In the genomic region with DNA sequence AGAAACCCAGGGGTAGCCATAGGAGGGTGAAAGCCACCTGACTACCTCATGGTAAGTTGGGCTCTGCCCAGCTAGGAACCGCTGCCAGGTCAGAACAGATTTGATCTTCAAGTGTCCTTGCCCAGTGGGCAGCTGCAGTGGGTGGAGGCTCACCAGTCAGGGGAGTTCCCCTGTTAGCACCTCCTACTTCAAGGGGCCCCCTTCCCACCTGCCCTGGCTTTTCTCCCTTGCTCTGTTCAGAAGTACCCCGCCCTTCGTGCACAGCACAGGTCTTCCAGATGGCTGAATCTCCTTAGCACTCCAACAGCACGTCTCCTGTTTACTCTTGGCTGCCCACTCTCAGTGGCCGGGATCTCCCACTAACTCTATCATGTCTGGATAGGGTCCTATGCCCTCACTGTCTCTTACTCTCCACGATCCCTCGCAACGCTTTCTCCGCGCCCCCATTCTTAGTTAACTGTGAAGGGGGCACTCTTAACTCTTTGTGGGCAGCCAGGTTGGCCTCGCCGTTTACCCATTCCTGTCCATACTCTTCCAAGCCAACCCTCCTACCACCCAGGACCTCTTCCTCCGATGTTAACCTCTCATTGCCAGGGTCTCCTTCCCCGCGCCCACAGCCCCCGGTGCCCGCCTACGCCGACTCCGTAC, we compare ENCODE assay signal across 8 mouse cellular contexts. TPM values are rescaled to one million over a fixed set of nuclear protein-coding genes. Genes with fewer than 3 reads are reported as not detected.
DNase-seq lines count a peak whose midpoint lies in the region; ATAC-seq and TF ChIP-seq lines count a peak whose summit lies in the region.

No protein-coding gene starts in this region.

- H3K36me3 ChIP-seq in forebrain, embryonic 15.5 days: no peaks in the 10 kb centered on the region
- no peaks in the 10 kb centered on the region for H3K36me3 ChIP-seq in hindbrain, embryonic 10.5 days
- H3K36me3 ChIP-seq in macrophage (ENCODE audit: inconsistent target): no peaks in the 10 kb centered on the region

- H3K9me3 ChIP-seq in forebrain, embryonic 15.5 days: no peaks in the 10 kb centered on the region
- H3K9me3 ChIP-seq in hindbrain, embryonic 10.5 days: no peaks in the 10 kb centered on the region

- H3K4me1 ChIP-seq in forebrain, embryonic 15.5 days: peaks cover 28% of the 10 kb centered on the region
- H3K4me1 ChIP-seq in hindbrain, embryonic 10.5 days (replicated peaks): peaks cover 37% of the 10 kb centered on the region

- peak overlapping the region; percentile 86 for H3K4me3 ChIP-seq in forebrain, embryonic 15.5 days
- H3K4me3 ChIP-seq in hindbrain, embryonic 10.5 days: peak overlapping the region; percentile 80
- H3K4me3 ChIP-seq in left cerebral cortex, adult 2 months: peak overlapping the region; percentile 83
- peak overlapping the region; percentile 44 for H3K4me3 ChIP-seq in macrophage (ENCODE audit: inconsistent target)

- no peaks in the 10 kb centered on the region for H3K79me2 ChIP-seq in macrophage (ENCODE audit: inconsistent target)

- under 1% methylated on average over 20 of the region's 20 CpGs for WGBS in forebrain, embryonic 15.5 days
- WGBS in hindbrain, embryonic 10.5 days: 2% methylated on average over 20 of the region's 20 CpGs
- 4% methylated on average over 20 of the region's 20 CpGs for WGBS in macrophage (ENCODE audit: missing documents)

- H3K9ac ChIP-seq in forebrain, embryonic 15.5 days (replicated peaks): peak overlapping the region; percentile 64

- no peaks in the 10 kb centered on the region for H3K27me3 ChIP-seq in Patski
- H3K27me3 ChIP-seq in forebrain, embryonic 15.5 days: no peaks in the 10 kb centered on the region
- H3K27me3 ChIP-seq in hindbrain, embryonic 10.5 days (ENCODE audit: insufficient read depth, poor library complexity, severe bottlenecking): peaks cover 29% of the 10 kb centered on the region

- no peak for TF ChIP-seq CTCF in Patski (IDR thresholded peaks at IDR 0.05)
- no peak for TF ChIP-seq CTCF in left cerebral cortex, adult 2 months (IDR thresholded peaks at IDR 0.05)

- peak; percentile 13 for ATAC-seq in Patski
- ATAC-seq in forebrain, embryonic 15.5 days (replicated peaks): peak; percentile 9
- no peak for ATAC-seq in activated CD4-positive, CD25-positive, alpha-beta regulatory T cell, adult 4 months

- intact Hi-C loops in left cerebral cortex, adult 2 months (cut with DNase I): loop anchor here (2.0 to 10.0 kb wide), 4 partner anchors 50 to 214 kb away; partner anchors contain the start of genes Col1a1, Ppp1r9b and Sgca

- in situ Hi-C loops in Patski (cut with MboI; ENCODE audit: low pct_unique_long_range_greater_than_20kb): loop anchor here (5.0 to 10.0 kb wide), 3 partner anchors 63 to 214 kb away; partner anchors contain the start of gene Sgca

- CTCF ChIA-PET in Patski (lab: Charles Lee): interaction anchor here (1.0 to 2.0 kb wide), 5 partner anchors 13 to 63 kb away, joined by 3 to 8 read pairs (median 4); no protein-coding TSS in a partner anchor

- peak; percentile 12 for DNase-seq in Patski (ENCODE audit: low read depth, low spot score)
- DNase-seq in cerebellum, adult 11 months: peak; percentile 85
- DNase-seq in hindbrain, embryonic 10.5 days (ENCODE audit: low spot score): peak; percentile 22
- DNase-seq in left cerebral cortex, adult 2 months (ENCODE audit: extremely low spot score in 1 of 2, low spot score in 2 of 2): peak in 1 of 2 experiments; percentile 42
- DNase-seq in right cerebral cortex, postnatal 14 days: peak; percentile 35

- peak overlapping the region; percentile 91 for H3K4me2 ChIP-seq in forebrain, embryonic 15.5 days (replicated peaks)

- peak overlapping the region; percentile 79 for H3K27ac ChIP-seq in forebrain, embryonic 15.5 days (replicated peaks)
- peak overlapping the region; percentile 84 for H3K27ac ChIP-seq in hindbrain, embryonic 10.5 days
- H3K27ac ChIP-seq in left cerebral cortex, adult 2 months: peak overlapping the region; percentile 91
- no peak overlapping the region for H3K27ac ChIP-seq in macrophage

- POLR2A ChIA-PET in Patski (lab: Charles Lee): interaction anchor here (0.9 to 1.3 kb wide), 3 partner anchors 31 to 51 kb away, joined by 4 to 6 read pairs (median 4); partner anchors contain the start of genes Ppp1r9b and Samd14

RNA-seq across cellular contexts. Expression of gene Pdk2, which starts 0.5 kb away (rescaled TPM):
- 61.5 TPM for polyA plus RNA-seq in Patski (2021)
- 26.4 and 27.3 TPM in 2 replicates for polyA plus RNA-seq in forebrain, embryonic 15.5 days (2015; fragmentation: Nextera tagmentation; extraction: Ambion mirVana)
- polyA plus RNA-seq in hindbrain, embryonic 10.5 days (2016; fragmentation: Nextera tagmentation; extraction: Ambion mirVana): 10.7 and 15.2 TPM in 2 replicates
- 100 to 1,000 TPM; 109 to 112 TPM for total RNA-seq in left cerebral cortex, adult 2 months (2021)
- total RNA-seq in macrophage (2018; cell fraction: chromatin; rRNA removed): 10 to 100 TPM in 1 of 26 experiments, 1 to 10 TPM in 14, under 1 TPM in 6, not detected in 5; 0.30 to 11.0 (median 3.0) TPM
- total RNA-seq in macrophage (2018; cell fraction: cytosol; rRNA removed): 10 to 100 TPM in 8 of 26 experiments, 1 to 10 TPM in 18; 3.2 to 13.4 (median 5.8) TPM
- 10 to 100 TPM in 1 of 26 experiments, 1 to 10 TPM in 22, under 1 TPM in 3; 0.81 to 10.7 (median 2.4) TPM for total RNA-seq in macrophage (2018; cell fraction: nucleus; rRNA removed)
- polyA plus RNA-seq in macrophage (2018): 4.2 to 14.2 TPM (median 9.9 TPM) in 3 replicates
- polyA plus RNA-seq in activated CD4-positive, CD25-positive, alpha-beta regulatory T cell, adult 4 months (2017; shearing (Covaris generic)): 1 to 10 TPM; 2.9 to 5.6 TPM

RNA-seq across cellular contexts. Expression of gene Samd14, which starts 30.9 kb away (rescaled TPM):
- polyA plus RNA-seq in Patski (2021): 32.3 TPM
- polyA plus RNA-seq in forebrain, embryonic 15.5 days (2015; fragmentation: Nextera tagmentation; extraction: Ambion mirVana): 120 and 123 TPM in 2 replicates
- polyA plus RNA-seq in hindbrain, embryonic 10.5 days (2016; fragmentation: Nextera tagmentation; extraction: Ambion mirVana): 38.8 and 71.5 TPM in 2 replicates
- total RNA-seq in left cerebral cortex, adult 2 months (2021): 10 to 100 TPM; 25.1 to 30.1 TPM
- 1 to 10 TPM in 1 of 26 experiments, under 1 TPM in 3, not detected in 22; 0.22 to 2.7 (median 0.32) TPM for total RNA-seq in macrophage (2018; cell fraction: chromatin; rRNA removed)
- under 1 TPM in 11 of 26 experiments, not detected in 15; under 0.01 to 0.13 (median 0.06) TPM for total RNA-seq in macrophage (2018; cell fraction: cytosol; rRNA removed)
- total RNA-seq in macrophage (2018; cell fraction: nucleus; rRNA removed): under 1 TPM in 7 of 26 experiments, not detected in 19; 0.15 to 0.89 (median 0.19) TPM
- polyA plus RNA-seq in macrophage (2018): 0.06 TPM in 2 of 3 replicates, not detected in the other
- polyA plus RNA-seq in activated CD4-positive, CD25-positive, alpha-beta regulatory T cell, adult 4 months (2017; shearing (Covaris generic)): under 1 TPM in 1 of 2 experiments, not detected in 1; 0.32 TPM

RNA-seq across cellular contexts. Expression of gene Itga3, which starts 36.0 kb away (rescaled TPM):
- polyA plus RNA-seq in Patski (2021): 355 TPM
- polyA plus RNA-seq in forebrain, embryonic 15.5 days (2015; fragmentation: Nextera tagmentation; extraction: Ambion mirVana): 5.9 and 6.9 TPM in 2 replicates
- 5.7 and 6.7 TPM in 2 replicates for polyA plus RNA-seq in hindbrain, embryonic 10.5 days (2016; fragmentation: Nextera tagmentation; extraction: Ambion mirVana)
- 10 to 100 TPM; 17.4 to 17.8 TPM for total RNA-seq in left cerebral cortex, adult 2 months (2021)
- total RNA-seq in macrophage (2018; cell fraction: chromatin; rRNA removed): 1 to 10 TPM in 1 of 26 experiments, not detected in 25; 1.1 TPM
- under 1 TPM in 7 of 26 experiments, not detected in 19; 0.04 to 0.19 (median 0.09) TPM for total RNA-seq in macrophage (2018; cell fraction: cytosol; rRNA removed)
- total RNA-seq in macrophage (2018; cell fraction: nucleus; rRNA removed): under 1 TPM in 1 of 26 experiments, not detected in 25; 0.48 TPM
- polyA plus RNA-seq in macrophage (2018): 0.06 to 0.22 TPM in 2 of 3 replicates, not detected in the other
- polyA plus RNA-seq in activated CD4-positive, CD25-positive, alpha-beta regulatory T cell, adult 4 months (2017; shearing (Covaris generic)): under 1 TPM; 0.56 to 0.64 TPM

RNA-seq across cellular contexts. Expression of gene Ppp1r9b, which starts 49.8 kb away (rescaled TPM):
- polyA plus RNA-seq in Patski (2021) (70.2 TPM), macrophage (2018) (88.9 to 176 TPM (median 99.7 TPM) in 3 replicates)
- polyA plus RNA-seq in forebrain, embryonic 15.5 days (2015; fragmentation: Nextera tagmentation; extraction: Ambion mirVana): 23.0 and 23.9 TPM in 2 replicates
- polyA plus RNA-seq in hindbrain, embryonic 10.5 days (2016; fragmentation: Nextera tagmentation; extraction: Ambion mirVana): 10.4 and 11.8 TPM in 2 replicates
- total RNA-seq in left cerebral cortex, adult 2 months (2021): 100 to 1,000 TPM; 709 to 735 TPM
- total RNA-seq in macrophage (2018; cell fraction: chromatin; rRNA removed): 100 to 1,000 TPM in 14 of 26 experiments, 10 to 100 TPM in 12; 42.2 to 154 (median 107) TPM
- 100 to 1,000 TPM in 25 of 26 experiments, 10 to 100 TPM in 1; 96.9 to 198 (median 152) TPM for total RNA-seq in macrophage (2018; cell fraction: cytosol; rRNA removed)
- total RNA-seq in macrophage (2018; cell fraction: nucleus; rRNA removed): 100 to 1,000 TPM in 23 of 26 experiments, 10 to 100 TPM in 3; 84.9 to 292 (median 161) TPM
- 10 to 100 TPM; 23.1 to 24.0 TPM for polyA plus RNA-seq in activated CD4-positive, CD25-positive, alpha-beta regulatory T cell, adult 4 months (2017; shearing (Covaris generic))

Comparison
In these comparisons a context has a peak if more than half of its experiments do, and no peak if none do; other contexts are left out.
1. RNA of gene Samd14, which starts 30.9 kb away (polyA plus RNA-seq): 120 to 123 TPM in forebrain, embryonic 15.5 days, 38.8 to 71.5 TPM in hindbrain, embryonic 10.5 days and 32.3 TPM in Patski (single experiment); 0.32 TPM in activated CD4-positive, CD25-positive, alpha-beta regulatory T cell, adult 4 months and 0.06 TPM in macrophage; every median in the first group is over 10 times any median in the second.
2. RNA of gene Itga3, which starts 36.0 kb away (polyA plus RNA-seq): 355 TPM in Patski (single experiment); 5.9 to 6.9 TPM in forebrain, embryonic 15.5 days, 5.7 to 6.7 TPM in hindbrain, embryonic 10.5 days, 0.56 to 0.64 TPM in activated CD4-positive, CD25-positive, alpha-beta regulatory T cell, adult 4 months and 0.06 to 0.22 TPM in macrophage; every median in the first group is over 10 times any median in the second.
3. Peak in every context shown above with its lines, with median percentiles within 50 percentile points of each other: H3K4me3 ChIP-seq.